Comparison of ENCODE assay signal across 8 mouse cellular contexts in the genomic region with DNA sequence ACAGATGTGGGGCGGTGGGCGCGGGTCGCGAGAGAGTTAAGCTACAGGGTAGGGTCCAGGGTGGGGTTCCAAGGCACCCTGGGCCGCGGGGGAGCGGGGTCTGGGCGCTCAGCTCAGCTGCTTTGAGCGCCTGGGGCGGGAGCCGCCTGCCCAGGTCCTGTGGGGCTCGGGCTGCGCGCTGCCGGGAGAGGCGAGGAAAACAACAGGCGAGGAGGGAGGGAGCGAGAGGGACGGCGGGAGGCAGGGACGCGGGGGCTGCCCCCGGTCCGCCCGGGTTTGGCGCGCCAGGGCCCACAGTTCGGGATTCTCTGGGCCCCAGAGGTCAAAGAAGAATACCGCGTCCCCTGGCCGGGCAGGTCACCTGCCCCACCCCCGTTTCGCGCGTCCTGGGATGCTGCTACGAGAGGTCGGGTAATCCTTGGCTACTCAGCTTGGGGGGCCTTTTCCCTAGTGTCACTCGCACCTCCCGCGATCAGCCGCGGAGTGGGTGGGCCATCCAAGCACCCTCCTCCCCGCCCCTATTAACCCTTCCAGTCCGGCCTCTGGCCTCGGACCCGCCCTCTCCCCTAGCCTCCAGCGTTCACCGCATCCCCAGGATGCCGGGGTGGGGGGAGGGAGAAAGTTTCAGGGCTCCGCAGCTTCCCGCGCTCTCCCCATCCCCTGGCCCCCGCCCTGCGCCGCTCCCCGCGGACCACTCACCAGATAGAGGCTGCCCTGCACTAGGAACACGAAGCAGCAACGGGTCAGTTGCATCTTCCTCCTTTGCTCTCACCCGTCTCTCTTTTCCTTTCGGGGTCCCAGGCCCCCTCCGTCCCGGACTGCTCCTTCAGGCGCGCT. TPM values are rescaled to one million over a fixed set of nuclear protein-coding genes. Genes with fewer than 3 reads are reported as not detected.
DNase-seq lines count a peak whose midpoint lies in the region; ATAC-seq and TF ChIP-seq lines count a peak whose summit lies in the region.

No protein-coding gene starts in this region.

- TF ChIP-seq POLR2A in bone marrow macrophage, adult 2 months (IDR thresholded peaks at IDR 0.05; ENCODE audit: borderline replicate concordance, low read depth, low read length) = no peak

- H3K27ac ChIP-seq in kidney, embryonic 14.5 days (ENCODE audit: low read depth, low read length) = no peak overlapping the region
- H3K27ac ChIP-seq in bone marrow macrophage, adult 2 months (ENCODE audit: insufficient read depth, low read depth, low read length) = no peak overlapping the region
- H3K27ac ChIP-seq in forebrain, embryonic 14.5 days (ENCODE audit: low read depth, low read length) = 0 out of 2 replicates have a peak overlapping the region, but pooled peaks have one; percentile 21
- H3K27ac ChIP-seq in limb, embryonic 11.5 days (replicated peaks; ENCODE audit: low read depth, low read length) = no peak overlapping the region
- H3K27ac ChIP-seq in neural tube, embryonic 14.5 days (ENCODE audit: low read depth, low read length) = no peak overlapping the region

- no peak for TF ChIP-seq CTCF in bone marrow macrophage, adult 2 months (IDR thresholded peaks at IDR 0.05; ENCODE audit: low read depth, low read length)

- H3K4me1 ChIP-seq in kidney, embryonic 14.5 days (ENCODE audit: control insufficient read depth, insufficient read depth, low read length) = peaks cover 22% of the 10 kb centered on the region
- peaks cover 6% of the 10 kb centered on the region for H3K4me1 ChIP-seq in bone marrow macrophage, adult 2 months (ENCODE audit: control insufficient read depth, insufficient read depth, low read length)
- H3K4me1 ChIP-seq in forebrain, embryonic 14.5 days (ENCODE audit: control insufficient read depth, insufficient read depth, low read length) = peaks cover 24% of the 10 kb centered on the region
- H3K4me1 ChIP-seq in limb, embryonic 11.5 days (ENCODE audit: control insufficient read depth, insufficient read depth, low read length) = peaks cover 16% of the 10 kb centered on the region
- H3K4me1 ChIP-seq in neural tube, embryonic 14.5 days (ENCODE audit: control insufficient read depth, insufficient read depth, low read length) = peaks cover 17% of the 10 kb centered on the region

- H3K36me3 ChIP-seq in kidney, embryonic 14.5 days (ENCODE audit: control insufficient read depth, insufficient read depth, low read length) = no peaks in the 10 kb centered on the region
- H3K36me3 ChIP-seq in forebrain, embryonic 14.5 days (ENCODE audit: control insufficient read depth, insufficient read depth, low read length) = no peaks in the 10 kb centered on the region
- no peaks in the 10 kb centered on the region for H3K36me3 ChIP-seq in limb, embryonic 11.5 days (ENCODE audit: control insufficient read depth, insufficient read depth, low read length)
- no peaks in the 10 kb centered on the region for H3K36me3 ChIP-seq in neural tube, embryonic 14.5 days (ENCODE audit: control insufficient read depth, insufficient read depth, low read length)

- DNase-seq in kidney, postnatal 14 days = no peak
- no peak for DNase-seq in forebrain, embryonic 14.5 days (ENCODE audit: low spot score)
- DNase-seq in limb, embryonic 11.5 days (ENCODE audit: low spot score) = peak; percentile 57
- no peak for DNase-seq in ovary, postnatal 14 days (ENCODE audit: low spot score)
- no peak for DNase-seq in frontal cortex, postnatal 14 days (ENCODE audit: low spot score in 2 of 2)

- peak overlapping the region; percentile 97 for H3K4me2 ChIP-seq in kidney, embryonic 14.5 days (replicated peaks; ENCODE audit: low read depth, low read length)
- H3K4me2 ChIP-seq in forebrain, embryonic 14.5 days (ENCODE audit: low read length) = peak overlapping the region; percentile 83
- peak overlapping the region; percentile 99 for H3K4me2 ChIP-seq in limb, embryonic 11.5 days (ENCODE audit: low read depth, severe bottlenecking)
- H3K4me2 ChIP-seq in neural tube, embryonic 14.5 days (ENCODE audit: low read depth, low read length) = peak overlapping the region; percentile 82

- WGBS in kidney, embryonic 14.5 days = 1% methylated on average over 54 of the region's 66 CpGs
- under 1% methylated on average over 59 of the region's 66 CpGs for WGBS in forebrain, embryonic 14.5 days
- WGBS in limb, embryonic 11.5 days = under 1% methylated on average over 61 of the region's 66 CpGs
- under 1% methylated on average over 40 of the region's 66 CpGs for WGBS in neural tube, embryonic 14.5 days

- no peaks in the 10 kb centered on the region for H3K9me3 ChIP-seq in kidney, embryonic 14.5 days (ENCODE audit: control insufficient read depth, low read length)
- H3K9me3 ChIP-seq in forebrain, embryonic 14.5 days (replicated peaks; ENCODE audit: control insufficient read depth, low read length) = no peaks in the 10 kb centered on the region
- H3K9me3 ChIP-seq in limb, embryonic 11.5 days (ENCODE audit: control insufficient read depth, low read length) = no peaks in the 10 kb centered on the region
- no peaks in the 10 kb centered on the region for H3K9me3 ChIP-seq in neural tube, embryonic 14.5 days (ENCODE audit: control insufficient read depth, low read length)

- peaks cover 36% of the 10 kb centered on the region for H3K27me3 ChIP-seq in kidney, embryonic 14.5 days (ENCODE audit: control insufficient read depth, insufficient read depth, low read length)
- peaks cover 35% of the 10 kb centered on the region for H3K27me3 ChIP-seq in forebrain, embryonic 14.5 days (replicated peaks; ENCODE audit: control insufficient read depth, insufficient read depth, low read length)
- peaks cover 20% of the 10 kb centered on the region for H3K27me3 ChIP-seq in limb, embryonic 11.5 days (ENCODE audit: control insufficient read depth, insufficient read depth, low read length)
- H3K27me3 ChIP-seq in neural tube, embryonic 14.5 days (ENCODE audit: control insufficient read depth, insufficient read depth, low read length) = peaks cover 19% of the 10 kb centered on the region

- peak overlapping the region; percentile 57 for H3K4me3 ChIP-seq in kidney, embryonic 14.5 days (ENCODE audit: low read length)
- H3K4me3 ChIP-seq in bone marrow macrophage, adult 2 months (ENCODE audit: insufficient read depth, low read length) = peak overlapping the region; percentile 62
- peak overlapping the region; percentile 47 for H3K4me3 ChIP-seq in forebrain, embryonic 14.5 days (ENCODE audit: low read depth, low read length)
- peak overlapping the region; percentile 56 for H3K4me3 ChIP-seq in limb, embryonic 11.5 days (ENCODE audit: low read depth, low read length)
- H3K4me3 ChIP-seq in neural tube, embryonic 14.5 days (ENCODE audit: low read depth, low read length) = peak overlapping the region; percentile 45

- ATAC-seq in kidney, embryonic 14.5 days (ENCODE audit: low FRiP score, low TSS enrichment) = peak; percentile 13
- ATAC-seq in forebrain, embryonic 14.5 days = peak; percentile 33
- 0 out of 2 replicates have a peak, but pooled peaks have one; percentile 2 for ATAC-seq in limb, embryonic 11.5 days (ENCODE audit: insufficient number of reproducible peaks, low FRiP score, low TSS enrichment, low read depth)
- peak; percentile 16; the same call in 1 of the 2 replicates for ATAC-seq in neural tube, embryonic 14.5 days (ENCODE audit: low read depth)

- peak overlapping the region; percentile 56 for H3K9ac ChIP-seq in kidney, embryonic 14.5 days (ENCODE audit: low read depth, low read length)
- peak overlapping the region; percentile 63 for H3K9ac ChIP-seq in forebrain, embryonic 14.5 days (ENCODE audit: low read length)
- H3K9ac ChIP-seq in limb, embryonic 11.5 days (ENCODE audit: low read length) = peak overlapping the region; percentile 47
- H3K9ac ChIP-seq in neural tube, embryonic 14.5 days (replicated peaks; ENCODE audit: low read depth, low read length) = peak overlapping the region; percentile 37

RNA-seq across cellular contexts. Expression of a gene that starts 0.7 kb away (rescaled TPM):
- 0.51 and 0.59 TPM in 2 replicates for polyA plus RNA-seq in kidney, embryonic 14.5 days (2014; fragmentation: Nextera tagmentation; extraction: Ambion mirVana)
- polyA plus RNA-seq in bone marrow macrophage, adult 2 months (2012; ENCODE audit: insufficient read depth, insufficient read length, missing spikeins) = not detected in 2 replicates
- polyA plus RNA-seq in forebrain, embryonic 14.5 days (2014; fragmentation: Nextera tagmentation; extraction: Ambion mirVana) = 7.8 and 10.3 TPM in 2 replicates
- 0.37 and 1.5 TPM in 2 replicates for polyA plus RNA-seq in limb, embryonic 11.5 days (2014; fragmentation: Nextera tagmentation; extraction: Ambion mirVana)
- polyA plus RNA-seq in neural tube, embryonic 14.5 days (2014; fragmentation: Nextera tagmentation; extraction: Ambion mirVana) = 0.57 and 1.4 TPM in 2 replicates
